Mouse (Mus musculus) testis, adult 2 months (tissue): Measurements from ENCODE around the gene Jam2.

ENCODE experiments used
- CTCF ChIP-seq: fragments of 200-500 bp; IDR thresholded peaks from 2 replicates; pipeline ENCODE4 v1.5.1; 2012; ENCODE audit warnings: low read depth, mild to moderate bottlenecking, inconsistent platforms, low read length, moderate library complexity; ENCODE audit not compliant: control insufficient read depth, insufficient read depth, insufficient replicate concordance
- POLR2A ChIP-seq: fragments of 200-500 bp; IDR thresholded peaks from 2 replicates; pipeline ENCODE4 v1.6.1; 2012; ENCODE audit warnings: low read depth, mild to moderate bottlenecking, inconsistent platforms, low read length, moderate library complexity; ENCODE audit not compliant: control insufficient read depth

- TF ChIP-seq CTCF (no peak), POLR2A (no peak)
Observed at GRCm38 (mm10) chr16:84817423-84817822, 43.5 kb downstream of the Jam2 start.
